Mouse (Mus musculus) naive thymus-derived CD4-positive, alpha-beta T cell, adult 2 months (primary cell): Measurements from ENCODE around the gene Aqp3.
A peak's percentile ranks its signal among the peaks of the same experiment; 100 is the strongest.
"Not testable (repeated sequence)": the region's sequence is repeated elsewhere in the genome, so short reads cannot be mapped to it uniquely, and the experiment has no call there.

Source experiments
- DNase-seq: peaks from one replicate; pipeline ENCODE4 v3.0.0-alpha.2; 2011; ENCODE audit warnings: low read depth

Gene Aqp3

GRCm38 (mm10) chr4:41102901-41103300 is 4.9 kb upstream of the Aqp3 start:
- no peak for DNase-seq

GRCm38 (mm10) chr4:41100986-41101385 is 3.0 kb upstream of the Aqp3 start:
- DNase-seq: no peak

- DNase-seq: no peak
Measured at GRCm38 (mm10) chr4:41098577-41098951, 581 bp upstream of the Aqp3 start.

GRCm38 (mm10) chr4:41097381-41097780 is 602 bp downstream of the Aqp3 start:
- DNase-seq: peak; percentile 34

- no peak for DNase-seq
Measured at GRCm38 (mm10) chr4:41096794-41097193, 1.2 kb downstream of the Aqp3 start.

- no peak for DNase-seq
Measured at GRCm38 (mm10) chr4:41096169-41096568, 1.8 kb downstream of the Aqp3 start.

- no peak for DNase-seq
Measured at GRCm38 (mm10) chr4:41094361-41094760, 3.6 kb downstream of the Aqp3 start.

- DNase-seq: no peak
Measured at GRCm38 (mm10) chr4:41092958-41093357, 5.0 kb downstream of the Aqp3 start.

- DNase-seq: no peak
Measured at GRCm38 (mm10) chr4:41091391-41091790, 6.6 kb downstream of the Aqp3 start.

- no peak for DNase-seq
Measured at GRCm38 (mm10) chr4:41089705-41090104, 8.3 kb downstream of the Aqp3 start.

GRCm38 (mm10) chr4:41089189-41089588 is 8.8 kb downstream of the Aqp3 start:
- DNase-seq: no peak

- DNase-seq: no peak
Measured at GRCm38 (mm10) chr4:41087459-41088298, 10.3 kb downstream of the Aqp3 start.

- DNase-seq: no peak
Measured at GRCm38 (mm10) chr4:41086947-41087346, 11.0 kb downstream of the Aqp3 start.

- no peak for DNase-seq
Measured at GRCm38 (mm10) chr4:41084819-41085218, 13.2 kb downstream of the Aqp3 start.

- not testable (repeated sequence) for DNase-seq
Measured at GRCm38 (mm10) chr4:41082803-41083202, 15.2 kb downstream of the Aqp3 start.

- no peak for DNase-seq
Measured at GRCm38 (mm10) chr4:41081733-41082132, 16.2 kb downstream of the Aqp3 start.

GRCm38 (mm10) chr4:41078726-41079125 is 19.3 kb downstream of the Aqp3 start:
- no peak for DNase-seq

GRCm38 (mm10) chr4:41074461-41074860 is 23.5 kb downstream of the Aqp3 start:
- no peak for DNase-seq

GRCm38 (mm10) chr4:41073008-41073817 is 24.8 kb downstream of the Aqp3 start:
- no peak for DNase-seq

- DNase-seq: no peak
Measured at GRCm38 (mm10) chr4:41071500-41072429, 26.2 kb downstream of the Aqp3 start.

- no peak for DNase-seq
Measured at GRCm38 (mm10) chr4:41065196-41065595, 32.8 kb downstream of the Aqp3 start.
